Mouse (Mus musculus) cortical plate, adult 2 months (tissue): ENCODE results near the gene Opn1sw. TPM values are rescaled to one million over a fixed set of nuclear protein-coding genes. Genes with fewer than 3 reads are reported as not detected.

Experiments used
- H3K27ac ChIP-seq: fragments of 200-500 bp; 2 replicates; pipeline ENCODE4 v1.5.1; 2012; ENCODE audit warnings: low read length, control low read depth, inconsistent platforms; ENCODE audit not compliant: insufficient read depth
- H3K4me1 ChIP-seq: fragments of 200-500 bp; 2 replicates; pipeline ENCODE4 v1.6.1; 2011; ENCODE audit warnings: low read length; ENCODE audit not compliant: control insufficient read depth, insufficient read depth
- H3K4me3 ChIP-seq: fragments of 200-500 bp; 2 replicates; pipeline ENCODE4 v1.5.1; 2011; ENCODE audit warnings: mild to moderate bottlenecking, low read length, control low read depth; ENCODE audit not compliant: insufficient read depth
- CTCF ChIP-seq: fragments of 200-500 bp; IDR thresholded peaks from 2 replicates; pipeline ENCODE4 v1.5.1; 2011; ENCODE audit warnings: mild to moderate bottlenecking, control low read depth, low read length; ENCODE audit not compliant: insufficient read depth; ENCODE audit errors: extremely low read depth
- POLR2A ChIP-seq: fragments of 200-500 bp; IDR thresholded peaks from 2 replicates; pipeline ENCODE4 v1.6.1; 2011; ENCODE audit warnings: mild to moderate bottlenecking, low read length, control low read depth; ENCODE audit not compliant: insufficient read depth; ENCODE audit errors: extremely low read depth
- polyA plus RNA-seq: library from polyadenylated mRNA; depleted of rRNA; stranded (reverse); fragments of >200 nt; gene quantifications from 2 replicates; pipeline ENCODE4 v1.2.3, GENCODE M21; 2012

Opn1sw gene
- polyA plus RNA-seq, 1 experiment, result 0.42 TPM

DNA sequence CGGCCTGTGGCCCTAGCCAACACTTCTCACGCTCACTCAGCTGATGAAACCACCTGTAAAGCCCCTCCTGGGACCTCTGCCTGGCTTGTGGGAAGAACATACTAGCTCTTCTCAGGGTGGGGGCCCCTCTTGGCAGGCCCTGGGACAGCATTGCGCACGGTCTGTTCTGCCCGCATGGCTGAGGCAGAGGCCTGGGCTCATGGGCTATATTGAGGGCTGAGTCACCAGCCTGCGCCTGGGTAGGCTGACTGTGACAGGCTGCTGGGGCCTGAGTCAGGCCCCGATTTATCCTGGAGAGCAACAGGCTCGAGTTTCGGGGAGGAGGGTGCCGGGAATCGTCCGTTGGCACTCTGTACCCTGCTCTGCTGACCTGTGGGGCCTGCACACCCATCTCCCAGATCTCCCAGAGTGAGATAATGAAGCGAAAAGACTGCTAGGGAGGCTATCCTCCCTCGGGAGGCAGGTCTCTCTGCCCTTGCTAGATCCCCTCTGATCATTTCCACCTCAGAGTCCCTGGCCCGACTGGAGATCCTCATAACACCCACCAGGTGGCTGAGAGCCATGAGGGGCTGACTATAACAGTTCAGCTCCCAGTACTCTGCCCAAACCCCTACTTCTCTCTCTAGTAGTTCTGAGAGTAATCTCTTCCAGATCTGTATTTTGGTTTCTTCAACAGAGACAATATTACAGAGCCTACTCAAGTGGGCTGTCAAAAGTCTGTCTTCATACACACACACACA, 42.6 kb upstream of the Opn1sw start:
- H3K4me1 ChIP-seq, result no peaks in the 10 kb centered on the region
- no peak overlapping the region for H3K27ac ChIP-seq
- no peak overlapping the region for H3K4me3 ChIP-seq
- TF ChIP-seq POLR2A, result no peak

DNA sequence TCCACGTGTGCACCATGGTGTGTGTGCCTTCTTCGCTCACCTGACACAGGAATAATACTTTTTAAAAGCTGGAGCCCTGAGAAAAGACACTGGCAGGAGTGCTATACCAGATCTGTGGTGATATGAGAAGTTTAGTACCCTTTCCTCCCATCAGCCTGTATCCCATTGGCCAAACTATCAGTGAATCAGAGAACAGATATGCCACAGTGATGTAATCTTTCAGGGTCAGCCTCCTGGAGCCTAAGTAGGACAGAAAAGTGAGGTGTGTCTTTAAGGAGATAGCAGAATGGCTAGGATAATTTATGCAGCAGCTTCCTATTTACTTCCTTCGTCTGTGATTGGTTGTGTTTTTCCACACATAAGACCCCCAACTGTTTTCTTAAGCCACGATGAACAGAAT, 39.9 kb upstream of the Opn1sw start:
- no peak for TF ChIP-seq CTCF
- no peak for TF ChIP-seq POLR2A
- no peak overlapping the region for H3K4me3 ChIP-seq

DNA sequence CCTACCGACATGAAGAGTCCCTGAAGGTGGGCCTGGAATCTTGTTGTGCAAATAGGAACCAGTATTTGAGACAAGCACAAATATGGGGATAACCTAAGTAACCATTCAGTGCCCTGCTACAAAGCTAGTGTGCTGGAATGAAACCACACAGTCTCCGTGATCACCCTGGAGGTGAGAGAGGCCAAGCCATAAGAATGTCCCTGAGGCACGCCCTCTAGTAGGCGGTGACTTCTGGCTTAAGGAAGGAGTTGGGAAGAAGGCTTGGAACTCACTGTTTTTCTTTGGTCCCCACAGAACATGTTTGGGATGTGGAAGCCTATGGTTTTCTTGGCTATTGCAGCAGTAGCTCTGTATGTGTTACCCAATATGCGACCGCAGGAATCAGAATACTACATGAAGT, 38.1 kb upstream of the Opn1sw start:
- H3K4me1 ChIP-seq, result no peaks in the 10 kb centered on the region
- no peak overlapping the region for H3K4me3 ChIP-seq
- H3K27ac ChIP-seq, result no peak overlapping the region
- TF ChIP-seq POLR2A (no peak), CTCF (no peak)

More for the DNA sequence above, 39.9 kb upstream of the Opn1sw start:
- Histone ChIP-seq H3K4me1 (no peaks in the 10 kb centered on the region), H3K27ac (no peak overlapping the region)

DNA sequence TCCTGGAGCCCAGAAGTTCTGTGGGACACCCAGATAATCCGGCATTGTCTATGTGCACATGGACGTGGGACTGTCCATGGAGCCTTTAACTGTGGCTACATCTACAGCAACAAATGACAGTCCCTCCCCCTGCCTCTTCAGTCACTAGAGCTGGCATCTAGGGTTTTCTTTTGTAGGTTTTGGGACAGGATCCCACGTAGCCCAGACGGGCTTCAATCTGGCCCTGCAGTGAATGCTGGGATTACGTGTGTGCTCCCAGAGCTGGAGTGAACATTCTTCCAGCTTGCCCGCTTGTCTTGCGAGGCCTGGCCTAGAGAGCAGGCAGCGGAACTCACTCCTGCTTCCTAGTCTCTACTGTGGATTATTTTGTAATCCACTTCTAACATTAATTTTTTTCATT, 36.9 kb upstream of the Opn1sw start:
- TF ChIP-seq CTCF, result no peak
- no peak for TF ChIP-seq POLR2A
- no peaks in the 10 kb centered on the region for H3K4me1 ChIP-seq
- H3K4me3 ChIP-seq, result no peak overlapping the region
- H3K27ac ChIP-seq, result no peak overlapping the region

DNA sequence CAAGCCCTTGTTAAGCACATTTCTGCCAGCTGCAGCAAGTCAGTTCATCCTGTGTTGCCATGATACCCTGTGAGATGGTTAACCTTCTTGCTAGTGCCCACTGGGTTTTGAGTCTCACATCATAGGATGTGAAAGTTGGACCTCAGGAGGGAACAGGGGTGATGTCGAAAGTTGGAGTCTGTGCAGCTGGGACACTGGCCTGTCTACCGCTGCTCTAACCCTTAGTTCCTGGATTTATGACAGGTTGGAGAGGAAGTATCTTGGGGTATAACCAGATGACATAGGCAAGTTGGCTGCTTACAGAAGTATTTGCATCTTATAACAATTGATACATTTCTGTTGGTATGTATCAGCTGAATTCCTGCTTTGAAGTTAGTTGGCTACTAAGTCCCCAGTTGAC, 32.3 kb upstream of the Opn1sw start:
- no peak for TF ChIP-seq CTCF
- no peak for TF ChIP-seq POLR2A
- H3K27ac ChIP-seq, result no peak overlapping the region
- H3K4me1 ChIP-seq, result no peaks in the 10 kb centered on the region
- H3K4me3 ChIP-seq, result no peak overlapping the region

DNA sequence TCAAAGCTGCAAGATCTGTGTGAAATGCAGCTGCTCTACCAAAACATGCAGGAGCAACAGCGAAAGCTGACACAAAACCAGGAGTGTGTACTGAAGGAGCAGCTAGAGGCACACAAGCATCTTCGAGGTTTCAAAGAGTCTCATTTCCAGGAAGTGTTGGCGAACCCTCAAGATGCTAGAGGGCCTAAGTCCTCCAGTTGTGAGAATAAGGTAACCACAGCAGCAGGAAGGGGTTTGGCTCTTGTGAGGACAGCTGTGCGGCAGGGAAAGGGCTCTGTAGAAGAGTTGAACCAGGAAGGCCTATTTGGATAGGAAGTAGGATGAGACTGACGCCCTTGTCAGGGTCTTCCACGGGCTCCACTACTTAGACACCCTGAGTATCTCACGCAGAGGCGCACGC, 27.2 kb upstream of the Opn1sw start:
- no peak overlapping the region for H3K4me3 ChIP-seq
- TF ChIP-seq CTCF (no peak), POLR2A (no peak)

DNA sequence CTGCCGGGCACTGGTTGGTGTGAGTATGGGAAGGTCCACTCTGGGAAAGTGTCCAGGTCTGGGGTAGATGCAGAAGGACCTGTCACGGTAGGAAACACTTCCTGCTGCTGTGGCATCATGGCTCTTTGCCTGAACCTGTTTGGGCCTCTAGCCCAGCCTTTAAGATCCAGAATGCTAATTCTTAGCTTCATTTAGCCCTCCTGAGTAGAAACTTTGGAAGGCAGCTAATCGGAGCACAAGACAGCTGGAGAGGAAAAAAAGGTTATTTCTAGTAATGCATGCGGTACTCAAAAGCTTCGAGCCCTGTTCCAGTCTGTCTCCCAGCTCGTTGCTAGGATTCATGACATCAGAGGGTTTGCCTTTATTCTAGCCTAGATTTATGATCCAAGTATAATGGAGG, 18.1 kb upstream of the Opn1sw start:
- no peak for TF ChIP-seq CTCF
- no peak for TF ChIP-seq POLR2A
- Histone ChIP-seq H3K4me1 (peaks cover 6% of the 10 kb centered on the region), H3K27ac (no peak overlapping the region), H3K4me3 (no peak overlapping the region)

More for the DNA sequence above, 27.2 kb upstream of the Opn1sw start:
- Histone ChIP-seq H3K4me1 (no peaks in the 10 kb centered on the region), H3K27ac (no peak overlapping the region)

DNA sequence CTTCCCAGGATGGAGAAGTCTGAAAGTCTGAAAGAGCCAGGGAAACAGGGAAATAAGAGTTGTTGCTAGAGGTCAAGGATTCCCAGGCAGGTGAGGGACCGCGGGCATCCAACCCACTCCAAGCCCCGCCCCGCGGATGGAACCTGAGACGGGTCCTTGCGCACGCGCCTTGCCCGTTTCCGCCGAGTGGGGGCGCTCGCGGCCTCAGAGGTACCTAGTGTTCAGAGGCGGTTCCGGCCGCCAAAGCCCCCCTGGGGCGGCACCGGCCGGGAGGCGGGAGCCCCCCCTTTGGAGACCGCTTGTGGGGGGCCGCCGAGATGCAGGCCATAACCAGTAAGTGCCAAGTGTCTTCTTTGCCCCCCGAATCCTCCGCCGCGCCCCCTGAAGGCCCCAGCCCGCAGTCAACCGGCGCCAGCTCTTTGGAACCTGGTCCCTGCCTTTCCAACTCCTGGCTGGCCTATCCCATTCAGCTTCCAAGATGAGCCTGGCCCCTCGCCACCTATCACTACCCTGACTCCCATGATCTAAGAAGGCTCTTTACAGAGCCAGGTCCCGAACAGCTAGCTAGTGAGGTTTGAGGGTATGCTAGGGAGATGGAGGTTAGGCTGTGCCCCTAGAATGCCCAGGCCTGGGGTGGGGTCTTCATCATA, 14.6 kb upstream of the Opn1sw start:
- Histone ChIP-seq H3K27ac (no peak overlapping the region), H3K4me1 (peaks cover 7% of the 10 kb centered on the region), H3K4me3 (no peak overlapping the region)
- no peak for TF ChIP-seq POLR2A
- 0 out of 2 replicates have a peak, but pooled peaks have one; percentile 1 for TF ChIP-seq CTCF

DNA sequence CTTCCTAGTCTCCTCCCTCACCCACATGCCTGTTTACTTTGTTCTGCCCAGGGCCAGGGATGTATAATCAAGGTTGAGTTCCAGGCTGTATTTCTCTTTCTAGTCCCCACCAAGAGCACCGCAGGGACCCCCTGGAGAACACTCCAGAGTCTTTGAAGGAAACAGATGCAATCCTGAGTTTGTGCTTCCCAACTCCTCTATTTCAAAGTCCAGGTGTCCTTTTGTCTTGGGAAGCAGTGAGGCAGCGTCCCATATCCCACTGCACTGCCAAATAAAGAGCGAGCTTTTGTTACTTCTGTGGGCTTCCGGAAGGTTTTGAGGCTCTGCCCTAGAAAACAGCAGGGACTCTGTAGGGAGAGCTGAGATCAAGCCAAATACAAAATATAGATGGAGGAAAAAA, 11.6 kb upstream of the Opn1sw start:
- TF ChIP-seq CTCF (no peak), POLR2A (no peak)
- Histone ChIP-seq H3K27ac (no peak overlapping the region), H3K4me3 (no peak overlapping the region), H3K4me1 (peaks cover 4% of the 10 kb centered on the region)

DNA sequence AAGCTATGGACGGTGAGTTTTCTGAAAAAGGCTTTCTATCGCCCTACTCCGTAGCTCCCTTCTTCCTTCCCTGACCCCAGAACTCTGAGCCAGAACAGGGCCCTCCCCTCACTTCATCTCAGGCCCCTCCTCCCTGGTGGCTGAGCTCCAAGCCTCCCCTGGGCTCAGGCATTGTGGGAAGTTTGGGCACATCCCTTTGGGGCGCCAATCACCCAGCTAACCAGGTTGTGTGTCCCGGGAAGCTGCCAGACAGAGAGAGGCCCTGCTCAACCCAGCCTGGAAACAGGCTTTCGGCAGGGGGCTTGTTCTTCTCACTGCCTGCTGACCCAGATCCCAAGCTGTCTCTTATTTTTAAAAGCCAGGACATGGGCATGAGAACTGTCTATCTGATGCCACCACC, 9.3 kb upstream of the Opn1sw start:
- no peak overlapping the region for H3K27ac ChIP-seq
- H3K4me3 ChIP-seq, result peak overlapping the region; percentile 82
- no peak for TF ChIP-seq POLR2A
- TF ChIP-seq CTCF, result no peak
- peaks cover 4% of the 10 kb centered on the region for H3K4me1 ChIP-seq
